Mouse (Mus musculus): ENCODE results near the gene Acot1. TPM values are rescaled to one million over a fixed set of nuclear protein-coding genes. Genes with fewer than 3 reads are reported as not detected.

The Acot1 gene
- polyA plus RNA-seq, 1 experiment from 2014 or later = 69.8 TPM

Other genes with a start within 250 kb of the Acot1 start
- gene Papln, start 245.9 kb upstream of the Acot1 start, polyA plus RNA-seq (2015; fragmentation: Nextera tagmentation; extraction: Ambion mirVana) = 2.7 and 3.0 TPM in 2 replicates
- gene Numb, start 87.6 kb upstream of the Acot1 start, polyA plus RNA-seq (2015; fragmentation: Nextera tagmentation; extraction: Ambion mirVana) = 44.3 and 51.6 TPM in 2 replicates
- 11.2 and 11.5 TPM in 2 replicates for gene Riox1, start 58.9 kb upstream of the Acot1 start, polyA plus RNA-seq (2015; fragmentation: Nextera tagmentation; extraction: Ambion mirVana)
- gene Heatr4, start 24.6 kb upstream of the Acot1 start, polyA plus RNA-seq (2015; fragmentation: Nextera tagmentation; extraction: Ambion mirVana) = not detected in 2 replicates
- gene Acot2, start 21.6 kb upstream of the Acot1 start, polyA plus RNA-seq (2015; fragmentation: Nextera tagmentation; extraction: Ambion mirVana) = 40.9 and 45.5 TPM in 2 replicates
- 8.0 and 11.5 TPM in 2 replicates for gene Acot4, start 28.9 kb downstream of the Acot1 start, polyA plus RNA-seq (2015; fragmentation: Nextera tagmentation; extraction: Ambion mirVana)
- not detected in 2 replicates for gene Gm49366, start 29.4 kb downstream of the Acot1 start, polyA plus RNA-seq (2015; fragmentation: Nextera tagmentation; extraction: Ambion mirVana)
- 2.6 and 3.4 TPM in 2 replicates for gene Acot3, start 42.7 kb downstream of the Acot1 start, polyA plus RNA-seq (2015; fragmentation: Nextera tagmentation; extraction: Ambion mirVana)
- not detected in 2 replicates for gene Acot5, start 59.8 kb downstream of the Acot1 start, polyA plus RNA-seq (2015; fragmentation: Nextera tagmentation; extraction: Ambion mirVana)
- gene Acot6, start 91.2 kb downstream of the Acot1 start, polyA plus RNA-seq (2015; fragmentation: Nextera tagmentation; extraction: Ambion mirVana) = 1.7 and 1.9 TPM in 2 replicates
- 4.2 and 4.8 TPM in 2 replicates for gene Dnal1, start 104.9 kb downstream of the Acot1 start, polyA plus RNA-seq (2015; fragmentation: Nextera tagmentation; extraction: Ambion mirVana)
- gene Pnma1, start 139.0 kb downstream of the Acot1 start, polyA plus RNA-seq (2015; fragmentation: Nextera tagmentation; extraction: Ambion mirVana) = 1.1 and 1.2 TPM in 2 replicates
- gene Elmsan1, start 209.4 kb downstream of the Acot1 start, polyA plus RNA-seq (2015; fragmentation: Nextera tagmentation; extraction: Ambion mirVana) = 8.6 and 9.3 TPM in 2 replicates

All from kidney, embryonic 16.5 days (tissue).